Mouse (Mus musculus) ES-Bruce4 (cell line): Measurements from ENCODE around the gene Nek2.

ENCODE experiments used
- CTCF ChIP-seq: IDR thresholded peaks from one replicate; pipeline ENCODE4 v1.8.1; 2011; ENCODE audit warnings: low read depth, low read length
- EP300 ChIP-seq: IDR thresholded peaks from 2 replicates; pipeline ENCODE4 v1.6.1; 2011; ENCODE audit warnings: low read depth, low read length; ENCODE audit not compliant: insufficient read depth

- TF ChIP-seq CTCF: no peak
- no peak for TF ChIP-seq EP300
Observed at GRCm38 (mm10) chr1:191864551-191865027, 43.3 kb downstream of the Nek2 start.
